Mouse (Mus musculus) limb, embryonic 12.5 days (tissue): ENCODE measurements around the gene Fam228b. TPM values are rescaled to one million over a fixed set of nuclear protein-coding genes. Genes with fewer than 3 reads are reported as not detected.
"Not testable (repeated sequence)": the region's sequence is repeated elsewhere in the genome, so short reads cannot be mapped to it uniquely, and the experiment has no call there.

Experiments used
- ATAC-seq: fragments of 200-750 bp; cut with Nextera tagmentation; 2 replicates; pipeline ENCODE4 v1.8.0; 2017; ENCODE audit warnings: low read depth, moderate TSS enrichment; ENCODE audit not compliant: insufficient number of reproducible peaks, insufficient read depth, low FRiP score, low TSS enrichment
- H3K27ac ChIP-seq: fragments of 300-500 bp; sonication (generic); 2 replicates; pipeline ENCODE4 v1.5.1; 2016; ENCODE audit warnings: mild to moderate bottlenecking, moderate library complexity
- H3K27me3 ChIP-seq: fragments of 300-500 bp; sonication (generic); 2 replicates; pipeline ENCODE4 v1.6.1; 2016; ENCODE audit warnings: mild to moderate bottlenecking, moderate library complexity
- H3K36me3 ChIP-seq: fragments of 300-500 bp; sonication (generic); 2 replicates; pipeline ENCODE4 v1.6.1; 2016; ENCODE audit warnings: mild to moderate bottlenecking, moderate library complexity
- H3K4me1 ChIP-seq: fragments of 300-500 bp; sonication (generic); replicated peaks from 2 replicates; pipeline ENCODE4 v1.6.1; 2016
- H3K4me2 ChIP-seq: fragments of 300-500 bp; sonication (generic); 2 replicates; pipeline ENCODE4 v1.6.1; 2016; ENCODE audit warnings: mild to moderate bottlenecking, moderate library complexity
- H3K4me3 ChIP-seq: fragments of 300-500 bp; sonication (generic); replicated peaks from 2 replicates; pipeline ENCODE4 v1.5.1; 2016; ENCODE audit warnings: mild to moderate bottlenecking
- H3K9ac ChIP-seq: fragments of 300-500 bp; sonication (generic); replicated peaks from 2 replicates; pipeline ENCODE4 v1.6.1; 2016; ENCODE audit warnings: mild to moderate bottlenecking, moderate library complexity
- H3K9me3 ChIP-seq: fragments of 300-500 bp; sonication (generic); 2 replicates; pipeline ENCODE4 v1.6.1; 2016; ENCODE audit warnings: mild to moderate bottlenecking, moderate library complexity
- WGBS: fragments of 180-500 bp; shearing (Covaris S2); methylation state at CpG from one replicate; pipeline ENCODE4 v1.1.7; 2016; 5-methylcytosine and 5-hydroxymethylcytosine counted together
- polyA plus RNA-seq: library from polyadenylated mRNA; unstranded; fragments of >200 nt; fragmentation: Nextera tagmentation; extraction: Ambion mirVana; gene quantifications from 2 replicates; pipeline ENCODE4 v1.2.1, GENCODE M21; 2016

Fam228b gene
- 2.9 and 4.9 TPM in 2 replicates for polyA plus RNA-seq

DNA sequence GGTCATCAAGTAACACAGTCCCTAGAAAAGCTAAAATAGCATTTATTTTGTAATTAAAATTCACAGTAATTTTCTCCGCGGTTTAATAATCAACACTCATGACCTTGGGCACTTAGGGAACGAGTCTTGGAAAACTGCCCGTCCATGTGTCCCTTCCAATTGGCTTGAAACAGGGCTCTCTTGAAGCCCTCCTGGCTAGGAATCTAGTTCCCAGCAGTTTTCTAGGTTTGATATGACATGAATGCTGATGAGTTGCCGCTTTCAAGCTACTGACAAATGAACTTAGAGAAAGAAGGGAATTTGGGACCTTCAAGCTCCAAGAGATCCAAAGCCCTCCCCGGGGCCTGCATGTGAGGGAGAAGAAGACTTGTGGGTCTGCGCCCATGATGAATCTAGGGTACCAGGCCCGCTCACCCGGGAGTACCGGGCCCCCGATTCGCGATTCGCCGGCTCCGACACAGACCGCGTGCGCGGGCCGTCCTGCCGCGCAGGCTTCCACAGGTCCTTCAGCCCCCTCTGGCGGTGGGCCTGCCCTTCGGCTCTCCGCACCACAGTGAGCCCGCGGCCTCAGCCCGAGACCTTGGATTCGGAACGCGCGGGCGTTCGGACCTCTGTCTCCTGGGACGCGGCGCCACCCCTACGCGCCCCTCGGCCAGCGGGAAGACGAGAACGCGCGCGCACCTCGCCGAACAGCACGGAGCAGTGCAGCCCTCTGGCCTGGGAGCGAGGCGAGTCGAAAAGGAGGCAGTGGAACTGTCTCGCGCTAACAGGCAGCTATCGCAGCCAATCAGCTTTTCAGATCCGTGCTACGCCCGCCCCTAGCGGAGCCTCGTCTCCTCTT is at the start of gene Fam228b, which contains the start of gene Pfn4:
Fam228b (minus strand) TSS at position 776 of the 841 bp plus-strand sequence.
Pfn4 (plus strand) TSS at position 531 of the 841 bp plus-strand sequence.
- Histone ChIP-seq H3K4me1 (no peaks in the 10 kb centered on the region), H3K27me3 (no peaks in the 10 kb centered on the region), H3K9me3 (no peaks in the 10 kb centered on the region), H3K4me2 (peak within 1 kb of the TSS; percentile 64), H3K36me3 (no peaks in the 10 kb centered on the region), H3K27ac (peak within 1 kb of the TSS; percentile 89), H3K4me3 (peak within 1 kb of the TSS; percentile 63), H3K9ac (peak within 1 kb of the TSS; percentile 77)
- 5% methylated on average over 61 of the region's 61 CpGs for WGBS
- peak; percentile 98 for ATAC-seq

GRCm38 (mm10) chr12:4817361-4818101 is 48.5 kb upstream of the Fam228b start, which contains the start of gene Sf3b6:
Gene Sf3b6 (plus strand): TSS chr12:4817544.
- Histone ChIP-seq H3K36me3 (peaks cover 25% of the 10 kb centered on the region), H3K4me2 (peak within 1 kb of the TSS; percentile 86), H3K27me3 (no peaks in the 10 kb centered on the region), H3K27ac (peak within 1 kb of the TSS; percentile 94), H3K4me1 (peaks cover 11% of the 10 kb centered on the region), H3K4me3 (peak within 1 kb of the TSS; percentile 82), H3K9ac (peak within 1 kb of the TSS; percentile 74), H3K9me3 (no peaks in the 10 kb centered on the region)
- WGBS, result under 1% methylated on average over 49 of the region's 49 CpGs
- peak; percentile 96 for ATAC-seq

- Histone ChIP-seq H3K9ac (peak overlapping the region; percentile 74), H3K9me3 (no peaks in the 10 kb centered on the region), H3K27me3 (no peaks in the 10 kb centered on the region), H3K4me1 (peaks cover 11% of the 10 kb centered on the region), H3K4me3 (peak overlapping the region; percentile 82), H3K36me3 (peaks cover 19% of the 10 kb centered on the region), H3K4me2 (peak overlapping the region; percentile 86), H3K27ac (peak overlapping the region; percentile 94)
- WGBS, result 11% methylated on average over 24 of the region's 24 CpGs
- no peak; the same call in 1 of the 2 replicates for ATAC-seq
Measured at GRCm38 (mm10) chr12:4816680-4817360, 47.8 kb upstream of the Fam228b start.

GRCm38 (mm10) chr12:4813636-4814035 is 44.6 kb upstream of the Fam228b start:
- Histone ChIP-seq H3K9me3 (peaks cover 3% of the 10 kb centered on the region; the same call in 1 of the 2 replicates), H3K4me1 (peaks cover 11% of the 10 kb centered on the region), H3K4me3 (no peak overlapping the region), H3K27me3 (no peaks in the 10 kb centered on the region), H3K9ac (no peak overlapping the region), H3K36me3 (no peaks in the 10 kb centered on the region), H3K4me2 (no peak overlapping the region), H3K27ac (no peak overlapping the region)
- 80% methylated on average over 4 of the region's 4 CpGs for WGBS
- ATAC-seq, result no peak

DNA sequence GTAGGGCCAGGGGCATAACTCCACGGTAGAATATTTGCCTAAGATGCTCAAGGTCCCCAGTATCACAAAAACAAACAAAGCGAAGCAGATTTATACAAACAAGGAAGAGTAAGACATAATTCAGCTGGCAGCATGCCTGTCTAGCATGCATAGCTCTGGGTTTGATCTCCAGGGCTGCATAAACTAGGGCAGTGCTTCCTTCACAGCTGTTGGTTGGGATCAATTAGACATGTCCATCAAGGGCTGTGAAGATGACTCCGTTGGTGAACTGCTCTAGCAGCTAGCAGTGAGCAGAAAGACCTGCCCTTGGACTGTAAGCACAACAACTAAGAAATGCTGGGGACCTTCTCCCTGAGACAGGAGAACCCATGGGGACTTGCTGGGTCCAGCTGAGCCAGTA is 42.6 kb upstream of the Fam228b start:
- H3K4me2 ChIP-seq, result no peak overlapping the region
- peaks cover 3% of the 10 kb centered on the region; the same call in 1 of the 2 replicates for H3K9me3 ChIP-seq
- H3K4me3 ChIP-seq, result no peak overlapping the region
- peaks cover 3% of the 10 kb centered on the region for H3K4me1 ChIP-seq
- H3K9ac ChIP-seq, result no peak overlapping the region
- no peak for ATAC-seq
- no peak overlapping the region for H3K27ac ChIP-seq
- H3K36me3 ChIP-seq, result no peaks in the 10 kb centered on the region
- H3K27me3 ChIP-seq, result no peaks in the 10 kb centered on the region
- 68% methylated on average over 3 of the region's 3 CpGs for WGBS

DNA sequence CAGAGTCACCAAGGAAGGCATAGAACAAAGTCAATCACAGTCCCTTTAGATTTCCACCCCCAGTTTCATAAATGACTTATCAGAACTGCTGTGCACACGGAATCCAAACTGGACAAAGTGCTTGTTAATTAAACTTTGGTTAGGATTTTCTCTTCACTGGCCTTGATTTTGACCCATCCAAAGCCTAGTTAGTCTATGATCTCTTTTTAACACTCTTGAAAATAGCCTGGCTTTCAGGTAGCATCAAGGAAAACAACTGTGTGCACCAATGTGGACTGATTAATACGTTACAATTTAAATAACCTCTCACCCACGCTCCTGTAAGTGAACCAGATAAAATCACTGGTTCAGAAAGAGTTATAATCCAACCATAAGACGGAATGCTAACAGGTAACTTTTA is 42.0 kb upstream of the Fam228b start:
- H3K4me2 ChIP-seq, result no peak overlapping the region
- H3K9ac ChIP-seq, result no peak overlapping the region
- whole genome bisulfite sequencing, result 84% methylated on average over 4 of the region's 4 CpGs
- no peak overlapping the region for H3K4me3 ChIP-seq
- H3K9me3 ChIP-seq, result peaks cover 3% of the 10 kb centered on the region; the same call in 1 of the 2 replicates
- no peaks in the 10 kb centered on the region for H3K27me3 ChIP-seq
- no peaks in the 10 kb centered on the region for H3K36me3 ChIP-seq
- no peaks in the 10 kb centered on the region for H3K4me1 ChIP-seq
- H3K27ac ChIP-seq, result no peak overlapping the region
- no peak for ATAC-seq

- H3K4me2 ChIP-seq, H3K36me3 ChIP-seq, ATAC-seq, H3K9ac ChIP-seq, H3K9me3 ChIP-seq, H3K27ac ChIP-seq, H3K4me1 ChIP-seq, H3K4me3 ChIP-seq, H3K27me3 ChIP-seq: not testable (repeated sequence)
- WGBS, result 71% methylated on average over 6 of the region's 6 CpGs
Measured at GRCm38 (mm10) chr12:4797471-4797870, 28.4 kb upstream of the Fam228b start.

DNA sequence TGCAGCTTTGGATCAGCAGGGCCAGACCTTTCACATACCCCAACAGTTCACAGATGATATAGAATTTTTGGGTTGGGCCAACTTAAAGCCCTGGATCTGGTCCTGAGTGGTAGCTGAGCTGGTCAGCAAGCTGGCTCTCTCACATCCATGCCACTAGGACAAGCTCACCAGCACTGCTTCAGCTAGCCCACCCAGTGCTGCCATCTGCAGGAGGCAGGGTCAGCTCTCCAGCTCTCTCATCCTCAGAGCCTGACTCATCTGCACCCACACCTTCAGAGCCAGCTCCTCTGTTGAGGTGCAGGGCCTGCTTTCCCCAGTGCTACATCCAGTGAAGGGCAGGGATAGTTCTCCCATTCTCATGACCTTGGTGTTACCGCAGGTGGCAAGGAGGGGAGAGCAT is 24.7 kb upstream of the Fam228b start:
- H3K4me3 ChIP-seq, result no peak overlapping the region
- H3K4me2 ChIP-seq, result no peak overlapping the region
- 81% methylated on average over 1 of the region's 1 CpGs for WGBS
- H3K9ac ChIP-seq, result no peak overlapping the region
- no peak overlapping the region for H3K27ac ChIP-seq
- H3K4me1 ChIP-seq, result no peaks in the 10 kb centered on the region
- ATAC-seq, result no peak
- H3K36me3 ChIP-seq, result no peaks in the 10 kb centered on the region
- no peaks in the 10 kb centered on the region for H3K9me3 ChIP-seq
- no peaks in the 10 kb centered on the region for H3K27me3 ChIP-seq

- not testable (repeated sequence) for ATAC-seq, H3K27ac ChIP-seq, H3K36me3 ChIP-seq, H3K9ac ChIP-seq, H3K4me1 ChIP-seq, H3K4me2 ChIP-seq, H3K4me3 ChIP-seq, H3K9me3 ChIP-seq, H3K27me3 ChIP-seq
- 95% methylated on average over 25 of the region's 25 CpGs for WGBS
Measured at GRCm38 (mm10) chr12:4788128-4788527, 19.1 kb upstream of the Fam228b start.

GRCm38 (mm10) chr12:4784466-4784865 is 15.4 kb upstream of the Fam228b start:
- Histone ChIP-seq H3K9me3 (no peaks in the 10 kb centered on the region), H3K27ac (no peak overlapping the region), H3K9ac (no peak overlapping the region), H3K4me1 (no peaks in the 10 kb centered on the region), H3K4me3 (no peak overlapping the region), H3K4me2 (no peak overlapping the region), H3K36me3 (no peaks in the 10 kb centered on the region), H3K27me3 (no peaks in the 10 kb centered on the region)
- no peak for ATAC-seq
- 66% methylated on average over 2 of the region's 2 CpGs for WGBS

GRCm38 (mm10) chr12:4783598-4783997 is 14.5 kb upstream of the Fam228b start:
- no peak overlapping the region for H3K27ac ChIP-seq
- H3K4me1 ChIP-seq, result no peaks in the 10 kb centered on the region
- H3K4me3 ChIP-seq, result no peak overlapping the region
- ATAC-seq, result no peak
- no peaks in the 10 kb centered on the region for H3K9me3 ChIP-seq
- no peaks in the 10 kb centered on the region for H3K36me3 ChIP-seq
- WGBS, result 58% methylated on average over 5 of the region's 5 CpGs
- H3K4me2 ChIP-seq, result no peak overlapping the region
- H3K9ac ChIP-seq, result no peak overlapping the region
- no peaks in the 10 kb centered on the region for H3K27me3 ChIP-seq
